20 mouse cellular contexts compared by ENCODE assay signal in the genomic region with DNA sequence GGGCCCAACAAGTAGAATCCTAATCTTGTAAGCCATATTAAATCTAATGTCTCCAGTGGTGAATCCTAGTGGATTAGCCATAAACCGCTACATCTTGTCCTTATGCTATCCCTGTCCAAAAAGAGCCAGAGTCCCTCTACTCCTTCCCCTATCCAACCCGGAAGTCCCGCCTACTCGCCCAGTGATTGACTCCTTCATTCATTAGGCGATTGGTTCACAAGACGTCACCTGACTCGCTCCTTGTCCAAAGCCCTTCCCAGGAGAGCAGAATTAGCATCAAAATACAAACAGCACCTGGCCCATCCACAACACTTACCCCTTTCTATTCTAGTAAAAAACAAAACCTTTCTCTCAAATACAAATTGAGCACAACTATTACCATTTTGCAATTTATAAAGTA. TPM values are rescaled to one million over a fixed set of nuclear protein-coding genes. Genes with fewer than 3 reads are reported as not detected.
A peak's percentile ranks its signal among the peaks of the same experiment; 100 is the strongest.
DNase-seq lines count a peak whose midpoint lies in the region; ATAC-seq lines count a peak whose summit lies in the region.
"Had no signal": no experiment of that assay in that cellular context is flagged by ENCODE, and none has a peak within 500 bp of the region (broad histone marks: within the 10 kb centered on the region; RNA-seq: fewer than 3 reads in every experiment).

No protein-coding gene starts in this region.

- H3K27ac ChIP-seq in kidney, embryonic 15.5 days, result no peak overlapping the region
- H3K27ac ChIP-seq: gastrocnemius, adult 2 months; heart, embryonic 10.5 days; stomach, embryonic 15.5 days had no signal

- no peak for ATAC-seq in kidney, embryonic 15.5 days (replicated peaks; ENCODE audit: low FRiP score)
- ATAC-seq: activated CD4-positive, CD25-positive, alpha-beta regulatory T cell, adult 4 months; forebrain, postnatal 0 days; liver, postnatal 0 days had no signal

- no peaks in the 10 kb centered on the region for H3K4me1 ChIP-seq in kidney, embryonic 15.5 days
- H3K4me1 ChIP-seq: heart, embryonic 10.5 days; megakaryocyte, embryonic 14.5 days; stomach, embryonic 15.5 days had no signal

- no peaks in the 10 kb centered on the region for H3K27me3 ChIP-seq in kidney, embryonic 15.5 days
- H3K27me3 ChIP-seq: megakaryocyte, embryonic 14.5 days; stomach, embryonic 15.5 days had no signal

- 36% methylated on average over 7 of the region's 7 CpGs for WGBS in kidney, embryonic 15.5 days

- no peak overlapping the region for H3K9ac ChIP-seq in kidney, embryonic 15.5 days
- H3K9ac ChIP-seq: forebrain, postnatal 0 days; liver, postnatal 0 days; stomach, embryonic 15.5 days had no signal

- DNase-seq in embryo, embryonic 10 days (ENCODE audit: low spot score), result peak; percentile 23
- no peak for DNase-seq in embryo, embryonic 11 days
- peak; percentile 25 for DNase-seq in kidney, postnatal 10 days
- peak; percentile 35 to 39 for DNase-seq in right cerebral cortex, postnatal 10 days (ENCODE audit: low spot score in 2 of 2)
- no peak for DNase-seq in right cerebral cortex, adult 18-20 months
- no peak for DNase-seq in liver
- DNase-seq: B cell, adult 2 months; cerebellum, adult 11-12 months; forebrain, postnatal 0 days; gastrocnemius, adult 2 months; liver, postnatal 0 days; spleen, adult 18-20 months; thymus, postnatal 25 days had no signal

- H3K4me2 ChIP-seq in kidney, embryonic 15.5 days, result no peak overlapping the region
- H3K4me2 ChIP-seq: stomach, embryonic 15.5 days had no signal

- peaks cover 11% of the 10 kb centered on the region for H3K36me3 ChIP-seq in kidney, embryonic 15.5 days
- H3K36me3 ChIP-seq: stomach, embryonic 15.5 days had no signal

- H3K9me3 ChIP-seq in kidney, embryonic 15.5 days (replicated peaks), result no peaks in the 10 kb centered on the region
- H3K9me3 ChIP-seq: G1E; heart, embryonic 10.5 days; megakaryocyte, embryonic 14.5 days; stomach, embryonic 15.5 days had no signal

- H3K4me3 ChIP-seq in kidney, embryonic 15.5 days (replicated peaks), result no peak overlapping the region
- H3K4me3 ChIP-seq: erythroblast, embryonic 14.5 days; gastrocnemius, adult 2 months; heart, embryonic 10.5 days; megakaryocyte, embryonic 14.5 days; stomach, embryonic 15.5 days had no signal

RNA-seq across cellular contexts. Expression of a gene that starts 41.3 kb away (rescaled TPM):
- 1.1 and 1.2 TPM in 2 replicates for polyA plus RNA-seq in kidney, embryonic 15.5 days (2015; fragmentation: Nextera tagmentation; extraction: Ambion mirVana)

RNA-seq across cellular contexts. Expression of a gene that starts 59.8 kb away (rescaled TPM):
- polyA plus RNA-seq in kidney, embryonic 15.5 days (2015; fragmentation: Nextera tagmentation; extraction: Ambion mirVana), result 13.8 and 14.9 TPM in 2 replicates

Comparison
In these comparisons a context has a peak if more than half of its experiments do, and no peak if none do; other contexts are left out.
1. DNase-seq: peak in embryo, embryonic 10 days (single experiment), kidney, postnatal 10 days (single experiment) and right cerebral cortex, postnatal 10 days (2 of 2); none in embryo, embryonic 11 days (single experiment), right cerebral cortex, adult 18-20 months (single experiment) and liver (single experiment).